Mouse (Mus musculus) right cerebral cortex, adult 18-20 months (tissue): ENCODE measurements around the gene Edil3.

Source experiments
- DNase-seq: peaks from one replicate; pipeline ENCODE4 v3.0.0; 2022; ENCODE audit warnings: mixed read lengths

Edil3 gene

DNA sequence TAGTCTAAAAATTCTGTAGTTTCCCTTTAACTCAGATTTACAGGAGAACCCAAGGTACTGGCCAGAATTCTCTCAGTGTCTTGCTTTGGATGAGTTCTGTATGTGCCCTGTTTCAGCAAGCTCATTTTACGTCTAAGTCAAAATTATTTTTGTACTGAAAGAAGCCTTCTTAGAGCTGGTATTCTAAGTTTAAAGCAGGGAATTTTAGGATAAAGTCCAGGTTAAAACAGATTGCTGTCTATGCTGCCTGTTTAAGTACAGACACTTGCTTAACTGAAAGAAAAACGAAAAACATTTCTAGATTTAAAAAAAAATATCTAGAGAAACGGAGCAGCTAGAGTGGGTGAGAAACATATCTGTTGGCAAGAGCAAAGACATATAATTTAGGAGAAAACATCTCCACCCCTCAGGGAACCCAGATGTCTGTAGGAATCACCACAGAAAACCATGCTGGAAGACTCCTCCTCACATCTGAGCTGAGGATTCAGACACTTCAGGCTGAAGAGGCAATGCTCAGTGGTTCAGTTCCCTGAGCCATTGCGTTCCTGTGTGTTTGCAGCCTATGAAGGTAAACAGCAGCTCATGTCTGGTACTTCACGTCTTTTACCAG lies 465.5 kb downstream of the Edil3 start:
- DNase-seq: peak; percentile 35

DNA sequence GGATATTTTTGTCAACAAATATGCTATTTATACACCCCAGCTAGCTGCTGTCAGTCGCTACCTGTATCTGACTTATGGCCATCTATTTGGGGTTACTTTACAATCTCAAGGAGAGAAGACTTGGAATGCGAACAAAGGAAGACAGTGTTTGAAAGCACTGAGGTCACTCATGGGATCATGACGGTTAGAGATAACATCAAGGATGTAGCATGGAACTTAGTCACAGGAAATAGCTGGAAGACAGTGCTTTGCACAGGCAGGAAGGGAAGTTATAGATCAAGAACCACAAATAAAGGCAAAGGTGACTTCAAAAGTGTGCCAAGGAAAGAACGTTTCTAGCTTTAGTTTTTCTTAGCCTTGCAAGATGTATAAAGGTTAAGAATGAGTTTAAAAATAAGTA lies 466.9 kb downstream of the Edil3 start:
- no peak for DNase-seq

DNA sequence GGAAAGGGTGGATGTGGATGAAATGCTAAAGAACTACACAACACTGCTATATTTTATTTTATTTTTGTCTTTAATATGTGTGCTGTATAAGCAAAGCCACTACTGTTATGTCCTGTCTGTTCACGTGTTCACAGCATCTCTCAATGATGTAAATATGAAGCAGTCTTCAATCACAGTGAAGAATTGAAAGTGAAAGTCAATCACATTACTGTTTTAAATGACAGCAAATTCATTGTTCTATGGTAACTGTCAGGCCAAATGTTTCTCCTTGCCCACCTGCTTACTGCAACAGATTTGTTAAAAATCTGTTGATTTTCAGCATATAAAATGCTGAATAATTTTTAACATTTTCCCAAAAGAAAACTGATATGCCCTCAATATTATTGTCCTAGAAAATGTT lies 499.9 kb downstream of the Edil3 start:
- DNase-seq: no peak

DNA sequence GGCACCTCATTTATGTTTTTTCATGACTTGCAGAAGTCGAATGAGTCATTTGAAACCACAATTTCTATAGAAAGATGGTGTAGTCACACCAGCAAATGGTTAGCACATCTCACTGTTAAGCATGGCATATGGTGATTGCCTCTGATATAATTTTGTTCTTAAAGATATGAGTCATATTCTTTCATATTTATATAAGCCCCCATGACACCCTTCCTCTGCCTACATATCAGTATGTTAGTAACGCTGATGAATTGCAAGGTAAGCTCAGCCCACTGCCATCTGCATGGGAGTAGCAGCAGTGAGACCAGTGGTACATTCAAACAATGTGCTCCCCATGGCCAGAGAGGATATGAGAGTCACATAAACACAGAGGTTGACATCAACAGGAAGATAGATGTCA lies 503.0 kb downstream of the Edil3 start:
- DNase-seq: peak; percentile 77

DNA sequence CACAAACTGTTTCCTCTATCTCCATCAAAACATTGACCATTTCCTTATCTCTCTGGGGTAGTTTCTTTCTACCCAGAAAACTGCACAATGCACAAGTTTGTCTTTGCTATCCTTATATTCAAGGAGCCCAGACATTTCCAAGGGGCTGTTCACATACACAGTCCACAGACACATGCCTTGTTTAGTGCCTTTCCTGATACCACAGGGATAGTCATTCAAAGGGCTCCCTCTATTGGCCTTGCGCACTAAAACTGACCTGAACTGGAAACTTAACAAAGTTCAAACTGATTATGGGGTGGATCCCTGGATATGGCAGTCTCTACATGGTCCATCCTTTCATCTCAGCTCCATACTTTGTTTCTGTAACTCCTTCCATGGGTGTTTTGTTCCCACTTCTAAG lies 513.2 kb downstream of the Edil3 start:
- DNase-seq: peak; percentile 19

DNA sequence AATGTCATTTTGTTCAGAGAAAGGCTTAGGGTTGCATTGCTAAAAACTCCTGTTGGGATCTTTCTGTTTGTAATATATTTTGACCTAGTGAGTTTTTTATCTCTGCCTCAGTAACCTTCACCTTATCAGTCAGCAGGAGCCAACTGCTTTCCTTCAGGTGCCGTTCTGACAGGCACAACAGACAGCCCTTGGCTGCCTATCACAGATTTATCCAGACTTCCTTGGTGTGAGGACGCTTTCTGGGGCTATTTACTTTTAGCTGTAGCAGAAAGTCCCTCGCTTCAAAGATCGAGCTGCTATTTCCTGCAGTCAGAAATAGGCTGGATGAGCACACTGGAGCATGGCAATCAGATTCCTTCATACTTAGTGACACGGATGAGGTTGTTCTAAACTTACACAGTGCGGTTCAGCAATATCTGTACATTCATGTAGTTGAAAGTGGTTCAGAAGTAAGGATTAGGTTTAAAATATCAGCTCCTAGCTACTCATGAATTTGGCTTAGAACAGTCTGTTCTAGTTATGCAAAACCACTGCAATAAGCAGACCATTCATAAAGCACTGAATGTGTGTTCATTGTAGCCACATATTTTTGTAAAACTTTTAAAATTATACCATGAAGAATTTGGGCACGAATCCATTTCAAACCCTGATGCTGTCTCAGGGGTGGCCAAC lies 514.8 kb downstream of the Edil3 start:
- no peak for DNase-seq

DNA sequence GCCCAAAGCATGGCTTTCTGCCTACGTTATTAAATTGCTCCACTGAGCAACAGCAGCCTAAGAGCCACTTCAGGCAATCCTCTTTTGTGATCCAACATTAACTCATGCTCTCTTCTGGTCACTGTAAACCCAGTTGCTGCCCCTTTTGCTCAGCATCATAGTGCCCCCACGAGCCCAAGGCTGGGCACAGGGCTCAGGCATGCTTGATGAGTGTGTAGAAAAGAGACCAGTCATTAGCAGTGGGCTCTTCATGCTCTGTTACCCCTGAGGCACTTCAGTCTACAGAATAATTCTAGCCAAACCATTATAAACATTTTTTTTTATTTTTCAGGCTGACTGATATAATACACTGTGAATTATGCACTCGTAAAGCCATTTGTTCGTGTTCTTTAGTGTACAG lies 517.8 kb downstream of the Edil3 start:
- no peak for DNase-seq

DNA sequence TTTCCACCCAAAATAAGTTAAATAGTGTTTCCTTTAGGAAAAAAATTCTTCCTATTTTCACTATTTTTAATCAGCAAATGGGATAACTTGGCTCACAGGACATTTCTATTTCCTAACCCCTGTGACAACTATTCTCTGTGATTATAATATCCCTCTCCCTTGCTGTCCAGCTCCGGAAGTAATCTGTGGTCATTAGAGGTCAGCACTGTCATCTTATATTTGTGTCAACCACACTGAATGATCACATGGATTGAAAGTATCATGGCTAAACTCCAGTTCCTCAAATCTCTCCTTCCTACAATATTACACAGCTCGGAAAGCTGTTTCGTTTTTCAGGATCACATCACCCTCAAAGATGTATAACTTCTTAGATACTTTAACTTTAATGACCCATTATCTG lies 518.5 kb downstream of the Edil3 start:
- no peak for DNase-seq

DNA sequence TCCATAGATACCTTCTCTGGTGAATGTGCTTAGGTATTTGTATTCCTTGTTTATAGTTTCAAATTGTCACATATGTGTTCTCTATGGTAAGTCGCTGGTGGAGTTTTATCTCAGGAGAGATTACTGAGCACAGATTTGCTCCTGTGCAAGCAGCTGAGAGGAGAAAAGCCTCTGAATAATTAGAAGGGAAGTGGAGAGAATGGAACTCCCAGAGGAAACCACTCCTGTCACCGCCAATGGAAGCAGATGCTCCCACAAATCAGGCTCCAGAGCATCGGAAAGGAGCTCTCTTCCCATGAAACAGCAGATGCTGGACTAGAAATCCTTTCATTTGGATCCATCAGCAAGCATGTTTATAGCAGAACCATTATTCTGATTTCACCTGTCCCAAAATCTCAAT lies 534.0 kb downstream of the Edil3 start:
- no peak for DNase-seq

DNA sequence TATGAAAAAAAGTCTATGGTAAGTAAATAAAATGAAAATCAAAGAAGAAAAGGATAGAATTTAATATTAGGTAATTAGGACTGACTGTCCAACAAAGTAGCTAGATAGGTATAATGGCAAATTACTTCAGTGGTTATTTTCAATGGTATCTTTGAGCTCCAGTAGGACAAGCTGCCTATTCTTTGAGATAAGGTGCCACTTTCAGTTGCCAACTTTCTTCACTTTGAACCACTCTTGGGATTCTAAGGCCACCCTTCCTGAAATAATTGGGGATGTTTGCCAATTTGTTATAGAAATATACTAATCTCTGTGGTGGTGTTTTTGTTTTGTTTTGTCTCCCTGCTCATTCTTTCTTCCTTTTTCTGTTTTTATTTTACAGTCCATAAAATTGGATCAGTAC lies 537.1 kb downstream of the Edil3 start:
- no peak for DNase-seq

DNA sequence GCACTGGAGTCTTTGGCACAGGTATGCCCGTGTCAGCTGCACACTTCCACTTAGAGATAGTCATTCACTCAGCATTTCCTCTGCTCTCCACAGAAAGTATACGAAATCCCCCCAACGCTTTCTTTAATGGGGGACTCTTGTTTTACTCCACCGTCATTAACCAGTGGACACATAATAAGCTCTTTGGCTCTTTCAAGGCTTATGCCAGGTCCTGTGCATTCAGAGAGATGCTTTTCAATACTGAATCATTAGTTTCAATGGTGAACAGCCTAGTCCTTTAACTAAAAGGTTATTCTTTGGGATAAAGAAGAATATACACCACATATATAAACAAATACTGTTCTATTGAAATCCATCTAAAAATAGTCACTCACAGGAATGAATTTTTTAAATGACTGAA lies 541.0 kb downstream of the Edil3 start:
- no peak for DNase-seq

DNA sequence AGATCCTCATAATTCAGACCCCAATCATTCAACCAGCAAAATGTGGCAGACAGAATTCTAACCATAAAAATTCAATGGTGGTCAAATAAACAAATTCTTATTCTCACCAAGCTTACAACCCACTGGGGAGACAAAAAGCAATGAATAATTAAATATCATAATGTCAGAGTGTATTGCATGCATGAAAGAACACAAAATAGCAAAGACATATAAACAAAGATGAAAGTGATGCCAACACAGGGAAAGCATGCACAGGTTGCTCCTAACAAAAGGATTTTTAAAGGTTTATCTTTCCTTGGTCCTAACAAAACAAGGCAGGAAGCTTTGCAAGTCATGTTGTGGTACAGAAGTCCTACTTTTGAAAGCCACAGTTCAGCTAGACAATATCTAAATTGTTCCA lies 550.0 kb downstream of the Edil3 start:
- DNase-seq: no peak

DNA sequence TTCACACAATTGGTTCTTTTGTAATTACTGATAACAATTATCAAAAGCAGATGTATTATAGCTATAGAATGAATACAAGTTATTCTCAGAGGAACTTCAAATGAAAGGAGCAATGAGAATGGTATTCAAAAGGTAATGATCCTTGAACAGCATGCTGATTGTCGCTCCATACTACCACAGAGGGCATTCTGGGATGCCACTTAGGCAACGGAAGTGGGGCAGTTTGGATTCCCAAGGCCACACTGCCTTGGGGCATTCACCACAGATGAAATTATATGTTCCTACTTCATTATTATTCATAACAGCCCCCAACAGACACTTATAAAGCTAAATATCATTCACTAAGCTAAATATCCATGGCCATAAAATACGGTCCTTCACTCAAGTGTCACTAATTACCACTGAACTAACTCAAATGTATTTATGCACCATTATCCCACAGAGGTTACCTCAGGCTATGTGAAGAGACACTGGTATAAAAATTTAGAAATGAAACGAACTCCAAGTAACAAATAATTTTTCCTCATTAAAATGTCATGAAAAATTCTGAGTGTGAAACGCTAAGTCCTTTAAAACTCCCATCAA lies 550.5 kb downstream of the Edil3 start:
- no peak for DNase-seq
